Mouse (Mus musculus): ENCODE results near the gene Cblb.
A peak's percentile ranks its signal among the peaks of the same experiment; 100 is the strongest.

Cblb gene

DNA sequence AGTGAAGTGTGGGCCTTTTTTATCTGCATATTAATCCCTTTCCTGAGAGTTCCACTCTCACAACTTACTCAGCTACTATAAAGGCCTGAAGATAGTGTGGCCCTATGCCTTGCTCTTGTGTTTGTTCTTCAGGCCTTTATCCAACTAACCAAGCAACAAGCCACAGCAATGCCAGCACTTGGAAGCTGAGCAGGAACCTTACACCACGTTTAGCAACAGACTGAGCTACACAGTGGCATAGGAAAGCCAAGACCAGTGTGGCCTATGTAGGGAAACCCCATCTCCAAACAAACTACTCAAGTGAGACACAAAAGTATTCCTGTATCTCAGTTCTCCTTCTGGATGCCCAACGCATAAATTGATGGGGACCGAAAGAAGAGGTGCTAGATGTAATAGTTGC, 163.8 kb downstream of the Cblb start:
- DNase-seq (ENCODE audit: low spot score in 2 of 2): no peak

DNA sequence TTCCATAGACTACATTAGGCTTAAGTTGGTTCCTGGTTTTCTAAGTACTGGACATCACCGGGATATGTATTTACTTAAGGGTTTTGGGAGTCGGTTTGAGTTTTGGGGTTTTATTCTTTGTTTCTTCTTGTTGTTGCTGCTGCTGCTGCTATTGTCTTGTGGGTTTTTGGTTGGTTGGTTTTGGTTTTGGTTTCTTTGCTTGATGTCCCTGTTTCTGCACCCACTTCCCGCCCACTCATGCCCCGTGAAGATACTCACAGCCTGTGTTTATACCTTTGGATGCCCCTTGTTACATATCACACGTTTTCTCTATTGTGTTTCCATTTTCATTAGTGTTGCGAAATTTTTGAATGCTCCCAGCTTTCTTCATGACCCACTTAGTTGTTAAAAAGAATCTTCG, 169.1 kb downstream of the Cblb start:
- peak in 1 of 2 experiments; percentile 4 for DNase-seq (ENCODE audit: low spot score in 2 of 2)

DNA sequence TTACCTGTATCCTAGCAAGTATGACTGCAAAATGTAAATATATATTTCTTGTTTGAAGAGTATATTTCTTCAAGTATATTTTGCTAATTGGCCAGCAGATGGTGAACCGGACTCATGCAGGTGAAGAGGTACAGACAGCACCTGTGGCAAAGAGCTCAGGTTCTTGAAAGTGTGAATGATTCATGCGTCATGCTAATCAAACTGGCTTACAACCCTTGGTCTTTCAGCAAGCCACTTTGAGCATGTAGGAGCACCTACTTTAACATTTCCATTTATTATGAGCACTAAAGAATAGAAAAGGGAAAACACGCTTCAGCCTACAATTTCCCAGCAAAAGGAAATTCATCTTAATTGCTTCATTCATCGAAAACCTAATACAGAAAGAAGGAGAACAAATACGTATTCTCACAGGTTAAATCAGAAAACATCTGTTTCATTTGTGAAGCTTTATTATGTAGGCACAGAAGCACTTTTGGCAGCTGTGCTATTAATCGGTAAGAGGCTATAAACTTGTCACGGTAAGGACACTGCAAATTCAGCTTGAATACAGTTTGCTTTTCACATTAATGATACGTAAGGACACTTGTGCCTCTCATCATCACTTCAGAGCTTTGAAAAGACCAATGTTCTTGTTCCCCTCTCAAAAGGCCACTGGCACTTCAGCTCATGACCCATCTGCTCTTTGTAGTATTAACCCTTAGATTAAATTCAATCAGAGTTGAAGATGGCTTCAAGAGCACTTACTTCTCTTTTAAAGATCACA, 180.0 kb downstream of the Cblb start:
- no peak for DNase-seq (ENCODE audit: low spot score in 2 of 2)

DNA sequence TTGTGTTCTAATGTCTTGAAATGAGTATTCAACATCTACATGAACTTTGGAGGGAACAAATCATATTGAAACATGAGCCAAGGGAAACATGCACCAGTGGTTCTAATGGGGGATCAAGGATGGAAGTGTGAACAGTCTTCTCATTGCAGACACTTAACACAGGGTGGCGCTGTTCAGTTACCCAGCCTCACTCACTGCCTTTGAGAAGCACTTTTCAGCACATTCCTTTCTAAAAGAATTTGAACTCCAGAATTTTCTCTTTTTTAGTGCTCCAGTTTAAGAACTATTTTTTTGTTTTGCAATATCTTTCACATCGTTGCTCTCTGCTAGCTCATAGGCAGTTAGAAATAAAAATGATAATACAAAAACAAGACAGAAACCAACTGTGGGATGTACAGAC, 188.0 kb downstream of the Cblb start:
- no peak for DNase-seq (ENCODE audit: low spot score in 2 of 2)

DNA sequence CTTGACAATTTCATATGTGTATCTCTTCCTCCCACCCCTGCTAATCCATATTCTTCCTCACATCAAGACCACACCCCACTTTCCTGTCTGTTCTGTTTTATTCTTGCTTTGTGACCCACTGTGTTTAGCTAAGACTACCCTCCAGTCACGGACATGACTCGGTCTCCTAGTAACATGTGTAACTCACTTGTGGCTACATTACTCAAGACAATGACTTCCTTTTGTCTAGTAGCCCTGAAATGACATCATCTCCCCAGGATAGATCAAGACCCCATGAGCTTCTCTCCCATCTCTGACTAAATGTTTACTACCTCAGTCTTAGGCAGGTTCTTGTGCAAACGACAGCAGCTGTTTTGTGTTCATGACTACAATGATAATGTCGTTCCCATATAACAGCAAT, 191.9 kb downstream of the Cblb start:
- DNase-seq (ENCODE audit: low spot score in 2 of 2): no peak

DNA sequence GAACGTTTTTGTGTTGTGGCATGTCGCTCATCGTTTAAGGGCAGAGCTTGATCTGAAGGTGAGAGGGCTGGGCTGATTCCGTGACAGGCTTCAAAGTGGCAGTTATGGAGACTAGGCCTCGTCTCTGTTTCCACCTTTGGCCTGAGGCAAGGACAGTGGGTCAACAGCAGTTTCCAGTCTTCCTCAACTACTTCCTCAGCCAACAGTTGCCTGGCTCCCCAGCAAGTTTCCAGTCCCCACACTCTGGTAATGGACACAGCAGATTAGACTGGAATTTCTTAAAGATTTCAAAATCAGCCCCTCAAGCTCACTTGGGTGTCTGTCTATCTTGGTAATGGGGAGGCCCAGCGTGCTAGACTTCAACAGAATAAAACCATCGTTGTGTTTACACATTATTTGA, 198.4 kb downstream of the Cblb start:
- DNase-seq (ENCODE audit: low spot score in 2 of 2): no peak

DNA sequence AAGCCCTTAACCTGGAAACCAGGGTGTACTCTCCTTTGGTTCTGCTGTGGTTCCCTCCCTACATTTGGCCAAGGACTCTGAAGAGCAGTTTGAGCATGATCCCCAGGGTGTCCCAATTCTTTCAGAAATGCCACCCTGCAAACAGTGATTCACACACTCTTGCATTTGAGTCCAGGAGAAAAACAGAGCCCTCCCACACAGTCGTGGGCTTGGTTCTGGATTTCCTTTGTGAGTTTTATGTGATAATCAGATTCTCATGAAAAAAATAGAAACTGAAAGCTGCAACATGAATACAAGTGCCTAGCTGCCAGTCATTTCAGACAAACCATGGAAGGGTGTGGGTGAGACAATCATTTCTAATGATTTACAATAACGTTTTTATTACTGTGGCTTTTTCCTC, 198.9 kb downstream of the Cblb start:
- no peak for DNase-seq (ENCODE audit: low spot score in 2 of 2)

DNA sequence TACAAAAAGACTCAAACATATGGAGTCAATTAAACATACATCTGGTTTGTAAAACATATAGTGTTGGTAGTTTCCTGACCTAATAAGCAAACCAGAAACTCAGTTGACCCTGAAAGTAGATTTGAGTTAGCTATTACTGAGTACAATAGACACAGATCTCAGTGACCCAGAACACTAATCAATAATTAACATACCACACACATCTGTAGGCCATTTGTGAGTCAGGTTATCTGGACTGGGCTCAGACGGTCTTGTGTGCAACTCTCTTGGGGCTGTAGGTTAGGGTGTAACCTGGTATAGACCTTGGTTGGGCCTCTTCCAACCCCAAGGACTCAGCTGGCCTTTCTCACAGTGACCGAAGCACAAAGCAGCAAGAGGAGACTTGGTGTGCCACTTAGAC, 211.1 kb downstream of the Cblb start:
- no peak for DNase-seq (ENCODE audit: low spot score in 2 of 2)

DNA sequence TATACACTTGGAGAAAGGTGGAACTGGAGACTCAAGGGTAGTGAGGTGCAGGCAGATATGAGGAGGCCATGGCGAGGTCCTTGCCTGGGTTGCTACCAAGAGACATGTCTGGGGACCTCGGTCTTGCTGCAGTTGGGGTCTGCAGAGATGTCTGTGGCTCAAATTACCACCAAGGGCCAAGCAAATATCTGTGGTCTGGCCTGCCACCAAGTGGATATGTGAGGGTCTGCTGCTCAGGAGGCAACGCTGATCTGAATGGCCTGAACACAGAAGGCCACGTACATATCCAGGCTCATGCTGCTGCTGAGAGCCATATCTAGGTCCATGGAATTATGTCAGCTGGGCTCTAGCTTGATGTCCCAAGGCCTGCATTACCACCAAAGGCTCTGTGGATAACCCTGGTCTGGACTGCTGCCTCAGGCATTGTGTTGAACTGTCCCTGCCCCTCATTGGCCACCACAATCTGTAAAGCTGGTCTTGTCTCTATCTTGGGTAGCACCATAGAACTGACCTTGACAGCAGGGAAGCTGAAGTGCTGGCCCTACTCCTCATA, 212.5 kb downstream of the Cblb start:
- DNase-seq (ENCODE audit: low spot score in 2 of 2): no peak

DNA sequence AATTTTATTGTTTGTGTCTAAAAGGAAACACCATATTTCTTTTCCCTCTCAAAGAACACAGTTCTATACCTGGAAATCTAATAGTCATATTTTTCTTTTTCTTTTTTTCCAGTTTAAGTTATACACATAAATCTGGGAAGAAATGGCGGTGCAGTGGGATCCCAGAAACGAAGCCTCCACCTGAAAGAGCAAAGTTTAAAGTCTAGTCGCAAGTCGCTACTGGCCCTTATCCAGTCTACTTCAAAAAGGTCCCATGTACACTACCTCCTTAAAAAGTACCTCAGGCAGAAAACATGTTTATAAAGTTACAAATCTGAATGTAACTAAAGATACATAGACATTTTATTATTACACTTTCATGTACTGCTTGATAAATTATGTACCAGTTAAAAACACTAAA, 219.2 kb downstream of the Cblb start:
- DNase-seq (ENCODE audit: low spot score in 2 of 2): no peak

DNA sequence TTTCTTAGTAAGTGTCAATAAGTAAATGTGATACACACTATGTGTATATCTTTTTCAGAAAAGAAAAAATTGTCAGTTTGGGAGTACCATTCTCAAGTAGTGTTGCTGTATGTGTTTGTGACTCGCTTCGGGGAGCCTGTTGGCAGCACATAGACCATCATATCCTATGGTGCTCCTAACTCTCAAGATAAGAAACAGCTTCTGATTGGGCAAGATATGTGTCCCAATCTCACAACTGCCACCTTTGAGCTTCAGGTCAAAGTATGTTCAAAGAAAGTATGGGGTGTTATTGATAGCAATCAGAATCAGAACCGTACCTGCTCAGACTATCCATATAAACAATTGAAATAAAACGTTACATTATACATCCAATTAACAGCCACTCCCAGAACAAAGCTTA, 219.9 kb downstream of the Cblb start:
- DNase-seq (ENCODE audit: low spot score in 2 of 2): no peak
